Mouse (Mus musculus) CH12.LX (cell line): ENCODE measurements at regions not wholly inside any gene's neighbourhood (a gene's known extent, or its start where the extent isn't known, plus 50 kb on each side); places are given as distances from the start of the nearest gene placed in this dataset.

Experiments used
- DNase-seq: peaks from one replicate; pipeline ENCODE4 v3.0.0-alpha.2; 2013; ENCODE audit errors: extremely low read depth
- H3K27ac ChIP-seq: 2 replicates; pipeline ENCODE4 v1.5.1; 2012; ENCODE audit warnings: low read depth, mild to moderate bottlenecking, control low read depth, moderate library complexity; ENCODE audit not compliant: insufficient read depth
- H3K27me3 ChIP-seq: replicated peaks from 2 replicates; pipeline ENCODE3; 2012; ENCODE audit warnings: inconsistent platforms
- H3K36me3 ChIP-seq, 2 experiments: replicated peaks in 1 of 2; 2 replicates each; pipeline versions ENCODE3 to v1.6.1; 2012; ENCODE audit warnings: inconsistent platforms in 1 of 2, low read length in 1 of 2, mild to moderate bottlenecking in 1 of 2, mixed read lengths in 1 of 2, moderate library complexity in 1 of 2; ENCODE audit not compliant: control insufficient read depth in 1 of 2, insufficient read depth in 1 of 2
- H3K4me1 ChIP-seq, 2 experiments: 2 replicates each; pipeline ENCODE4 v1.6.1; 2012; ENCODE audit warnings: inconsistent platforms in 1 of 2, moderate library complexity in 1 of 2; ENCODE audit not compliant: insufficient read depth in 2 of 2, control insufficient read depth in 1 of 2
- H3K4me2 ChIP-seq: 2 replicates; pipeline ENCODE4 v1.6.1; 2012; ENCODE audit warnings: low read depth, mild to moderate bottlenecking, control low read depth; ENCODE audit not compliant: poor library complexity, insufficient read depth, severe bottlenecking
- H3K4me3 ChIP-seq, 3 experiments: fragments of 150-350 bp in 1 of 3; sonication (generic) in 1 of 3; replicated peaks in 1 of 3; 2 replicates each; pipeline versions ENCODE3 to v1.5.1; 2011 to 2012; ENCODE audit warnings: low read depth in 2 of 3, low read length in 2 of 3, mild to moderate bottlenecking in 2 of 3, moderate library complexity in 2 of 3, control low read depth in 1 of 3, improper control_type of control experiment in 1 of 3, inconsistent platforms in 1 of 3, mixed read lengths in 1 of 3; ENCODE audit not compliant: poor library complexity in 1 of 3
- H3K79me2 ChIP-seq: replicated peaks from 2 replicates; pipeline ENCODE4 v1.6.1; 2012; ENCODE audit warnings: mild to moderate bottlenecking, moderate library complexity; ENCODE audit not compliant: control insufficient read depth, poor library complexity, insufficient read depth, severe bottlenecking; ENCODE audit errors: extremely low read depth
- H3K9ac ChIP-seq: 2 replicates; pipeline ENCODE4 v1.6.1; 2012; ENCODE audit warnings: low read depth, mild to moderate bottlenecking, control low read depth, moderate library complexity; ENCODE audit not compliant: insufficient read depth
- H3K9me3 ChIP-seq: replicated peaks from 2 replicates; pipeline ENCODE3; 2012; ENCODE audit warnings: low read length, inconsistent platforms, mixed read lengths
- CTCF ChIP-seq, 2 experiments: IDR thresholded peaks in 1 of 2; conservative IDR thresholded peaks in 1 of 2; 2 replicates each; pipeline ENCODE4 v1.5.1; 2011 to 2012; ENCODE audit warnings: low read depth in 2 of 2, low read length in 2 of 2, improper control_type of control experiment in 1 of 2, inconsistent platforms in 1 of 2, mild to moderate bottlenecking in 1 of 2, moderate library complexity in 1 of 2
- E2F4 ChIP-seq: IDR thresholded peaks from 2 replicates; pipeline ENCODE4 v1.6.1; 2011; ENCODE audit warnings: low read depth, low read length, improper control_type of control experiment; ENCODE audit not compliant: insufficient replicate concordance
- ETS1 ChIP-seq: conservative IDR thresholded peaks from 2 replicates; pipeline ENCODE4 v1.6.1; 2012; ENCODE audit warnings: low read depth, mild to moderate bottlenecking, inconsistent platforms, low read length, improper control_type of control experiment, moderate library complexity
- GABPA ChIP-seq: IDR thresholded peaks from 2 replicates; pipeline ENCODE4 v1.6.1; 2012; ENCODE audit warnings: low read depth, low read length, improper control_type of control experiment, inconsistent platforms; ENCODE audit not compliant: insufficient replicate concordance
- HCFC1 ChIP-seq: IDR thresholded peaks from 2 replicates; pipeline ENCODE4 v1.6.1; 2012; ENCODE audit warnings: low read depth, mild to moderate bottlenecking, inconsistent platforms, low read length, improper control_type of control experiment
- JUN ChIP-seq: IDR thresholded peaks from 2 replicates; pipeline ENCODE4 v1.6.1; 2011; ENCODE audit warnings: low read depth, mild to moderate bottlenecking, low read length, improper control_type of control experiment, moderate library complexity; ENCODE audit not compliant: insufficient read depth
- KAT2A ChIP-seq: IDR thresholded peaks from 2 replicates; pipeline ENCODE4 v1.6.1; 2012; ENCODE audit warnings: low read length, improper control_type of control experiment, inconsistent platforms; ENCODE audit not compliant: insufficient replicate concordance
- MAFK ChIP-seq: IDR thresholded peaks from 2 replicates; pipeline ENCODE4 v1.6.1; 2011; ENCODE audit warnings: low read length, improper control_type of control experiment; ENCODE audit not compliant: insufficient replicate concordance
- MAZ ChIP-seq: IDR thresholded peaks from 2 replicates; pipeline ENCODE4 v1.6.1; 2012; ENCODE audit warnings: low read depth, mild to moderate bottlenecking, inconsistent platforms, low read length, improper control_type of control experiment, moderate library complexity
- MXI1 ChIP-seq: IDR thresholded peaks from 2 replicates; pipeline ENCODE4 v1.6.1; 2011; ENCODE audit warnings: mild to moderate bottlenecking, low read depth, low read length, improper control_type of control experiment
- MYC ChIP-seq: IDR thresholded peaks from 2 replicates; pipeline ENCODE4 v1.6.1; 2011; ENCODE audit warnings: low read depth, mild to moderate bottlenecking, improper control_type of control experiment, low read length
- RAD21 ChIP-seq: IDR thresholded peaks from 2 replicates; pipeline ENCODE4 v1.6.1; 2011; ENCODE audit warnings: low read depth, mild to moderate bottlenecking, low read length, improper control_type of control experiment, moderate library complexity
- SMC3 ChIP-seq: IDR thresholded peaks from 2 replicates; pipeline ENCODE4 v1.6.1; 2011; ENCODE audit warnings: low read depth, low read length, improper control_type of control experiment
- TCF12 ChIP-seq: IDR thresholded peaks from 2 replicates; pipeline ENCODE4 v1.6.1; 2014; ENCODE audit warnings: low read depth, mild to moderate bottlenecking, inconsistent platforms, low read length, improper control_type of control experiment
- USF2 ChIP-seq: conservative IDR thresholded peaks from 2 replicates; pipeline ENCODE4 v1.6.1; 2011; ENCODE audit warnings: low read depth, low read length, improper control_type of control experiment
- ZC3H11A ChIP-seq: IDR thresholded peaks from 2 replicates; pipeline ENCODE4 v1.6.1; 2012; ENCODE audit warnings: low read depth, mild to moderate bottlenecking, inconsistent platforms, low read length, improper control_type of control experiment
- ZKSCAN1 ChIP-seq: IDR thresholded peaks from 2 replicates; pipeline ENCODE4 v1.6.1; 2012; ENCODE audit warnings: low read depth, inconsistent platforms, low read length, improper control_type of control experiment, borderline replicate concordance
- ZMIZ1 ChIP-seq: IDR thresholded peaks from 2 replicates; pipeline ENCODE4 v1.6.1; 2012; ENCODE audit warnings: low read depth, mild to moderate bottlenecking, inconsistent platforms, low read length, improper control_type of control experiment
- ZNF384 ChIP-seq: IDR thresholded peaks from 2 replicates; pipeline ENCODE4 v1.6.1; 2012; ENCODE audit warnings: low read depth, low read length, improper control_type of control experiment, inconsistent platforms
- dilution Hi-C: fragments of 300-500 bp; cut with MboI; formaldehyde crosslinking; loops from 2 replicates; pipeline ENCODE4 v1.14.3; 2020; ENCODE audit warnings: low sequenced_read_pairs; ENCODE audit not compliant: extremely low pct_unique_long_range_greater_than_20kb, extremely low pct_ligation_motif_present
- in situ Hi-C: fragments of 300-500 bp; cut with MboI; formaldehyde crosslinking; loops from 3 replicates; pipeline ENCODE4 v1.14.3; 2019; ENCODE audit warnings: low sequenced_read_pairs, low pct_ligation_motif_present, low pct_unique_long_range_greater_than_20kb, mixed read lengths

GRCm38 (mm10) chr3:137514238-137514637 lies 107.2 kb upstream of the Ddit4l start:
- no peak overlapping the region for H3K4me3 ChIP-seq
- no peaks in the 10 kb centered on the region for H3K27me3 ChIP-seq
- no peaks in the 10 kb centered on the region for H3K9me3 ChIP-seq
- no peaks in the 10 kb centered on the region for H3K79me2 ChIP-seq
- H3K36me3 ChIP-seq: no peaks in the 10 kb centered on the region
- no peak overlapping the region for H3K4me2 ChIP-seq
- no peak overlapping the region for H3K9ac ChIP-seq
- no peak overlapping the region for H3K27ac ChIP-seq
- dilution Hi-C loops: no loop called here
- in situ Hi-C loops: no loop called here
- DNase-seq: no peak
- TF ChIP-seq JUN: no peak
- no peak for TF ChIP-seq ZMIZ1
- TF ChIP-seq USF2: no peak
- TF ChIP-seq MYC: no peak
- TF ChIP-seq MAFK: no peak
- no peak for TF ChIP-seq ZKSCAN1
- no peak for TF ChIP-seq KAT2A
- TF ChIP-seq HCFC1: no peak
- TF ChIP-seq CTCF (conservative IDR thresholded peaks at IDR 0.05 in 1 of 2, IDR thresholded peaks at IDR 0.05 in 1 of 2; ENCODE audit: low read depth in 2 of 2, low read length in 2 of 2): no peak
- TF ChIP-seq ZNF384: no peak
- H3K4me1 ChIP-seq: no peaks in the 10 kb centered on the region

DNA sequence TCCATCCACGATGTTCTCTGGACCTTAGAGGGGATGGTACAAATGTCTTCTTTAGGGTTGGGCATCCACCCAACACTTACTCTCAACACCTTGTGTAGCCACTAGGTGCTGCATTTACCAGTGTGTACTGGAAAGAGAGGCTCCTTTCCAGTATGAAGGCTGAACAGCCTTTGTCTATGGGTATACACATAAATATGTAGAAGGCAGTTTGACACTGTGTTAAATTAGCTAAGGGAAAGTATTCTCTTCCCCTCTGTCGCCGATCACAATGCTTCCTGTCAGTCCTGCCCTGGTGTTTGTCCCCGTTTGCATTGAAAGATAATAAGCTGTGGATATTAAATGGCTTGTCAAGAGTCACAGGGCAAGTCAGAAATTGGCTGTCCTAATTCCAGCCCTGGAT lies 104.0 kb upstream of the Ddit4l start:
- TF ChIP-seq MAFK (no peak), CTCF (conservative IDR thresholded peaks at IDR 0.05 in 1 of 2, IDR thresholded peaks at IDR 0.05 in 1 of 2; ENCODE audit: low read depth in 2 of 2, low read length in 2 of 2) (peak in 1 of 2 experiments; percentile 35; a peak in 1 of 4 replicates), RAD21 (peak; percentile 39), SMC3 (peak; percentile 50), TCF12 (no peak)
- in situ Hi-C loops (no loop called here), dilution Hi-C loops (no loop called here)
- no peaks in the 10 kb centered on the region for H3K9me3 ChIP-seq
- no peak overlapping the region for H3K27ac ChIP-seq
- no peaks in the 10 kb centered on the region for H3K36me3 ChIP-seq
- no peaks in the 10 kb centered on the region for H3K27me3 ChIP-seq
- no peak overlapping the region for H3K4me2 ChIP-seq
- no peaks in the 10 kb centered on the region for H3K79me2 ChIP-seq
- no peak for DNase-seq
- H3K4me1 ChIP-seq: no peaks in the 10 kb centered on the region
- H3K4me3 ChIP-seq: no peak overlapping the region
- no peak overlapping the region for H3K9ac ChIP-seq

DNA sequence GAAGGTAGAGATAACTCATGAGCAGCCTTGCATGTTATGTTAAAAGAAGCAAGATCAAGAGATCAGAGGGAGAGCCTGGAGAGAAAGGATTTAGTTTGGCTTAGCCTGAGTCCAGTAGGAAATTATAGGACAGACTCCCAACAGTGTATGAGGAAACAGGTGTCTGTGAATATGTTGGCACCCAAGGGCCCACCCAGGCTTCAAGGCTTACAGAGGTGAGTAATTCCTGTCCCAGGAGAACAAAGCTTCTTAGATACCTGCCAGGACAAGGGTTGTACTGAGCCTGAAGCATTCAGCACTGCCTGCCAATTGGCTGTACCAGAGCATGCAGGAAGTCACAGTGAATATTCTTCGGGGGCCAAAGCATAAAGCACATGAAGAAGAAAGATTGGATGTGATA lies 101.2 kb upstream of the Ddit4l start:
- H3K36me3 ChIP-seq: no peaks in the 10 kb centered on the region
- H3K9ac ChIP-seq: no peak overlapping the region
- no peaks in the 10 kb centered on the region for H3K9me3 ChIP-seq
- DNase-seq: no peak
- no peaks in the 10 kb centered on the region for H3K79me2 ChIP-seq
- no peak overlapping the region for H3K4me3 ChIP-seq
- no peak for TF ChIP-seq MXI1
- no peak for TF ChIP-seq E2F4
- TF ChIP-seq GABPA: no peak
- no peak for TF ChIP-seq ZC3H11A
- TF ChIP-seq TCF12: no peak
- TF ChIP-seq ETS1: no peak
- no peak for TF ChIP-seq MAZ
- no peak for TF ChIP-seq CTCF (conservative IDR thresholded peaks at IDR 0.05 in 1 of 2, IDR thresholded peaks at IDR 0.05 in 1 of 2; ENCODE audit: low read depth in 2 of 2, low read length in 2 of 2)
- TF ChIP-seq, all 38 proteins: peak for 0
- no peak overlapping the region for H3K27ac ChIP-seq
- in situ Hi-C loops (no loop called here), dilution Hi-C loops (no loop called here)
- no peak overlapping the region for H3K4me2 ChIP-seq
- no peaks in the 10 kb centered on the region for H3K4me1 ChIP-seq
- H3K27me3 ChIP-seq: no peaks in the 10 kb centered on the region
